Mouse (Mus musculus) embryonic stem cell, embryonic (primary cell): ENCODE results near the gene Mrps25.

Experiments
- CTCF ChIA-PET, 4 experiments: fragments of 300-600 bp in 2 of 4; fragments of 350-600 bp in 2 of 4; sonication (Branson Sonifier 250); formaldehyde crosslinking; loops; one replicate each; lab custom pipeline; 2022; ENCODE audit warnings: inconsistent platforms in 2 of 4; lab: Charles Lee
- POLR2A ChIA-PET, 4 experiments: fragments of 300-600 bp in 2 of 4; fragments of 350-600 bp in 2 of 4; sonication (Branson Sonifier 250); formaldehyde crosslinking; loops; one replicate each; lab custom pipeline; 2022; ENCODE audit warnings: antibody characterized with exemption in 4 of 4, inconsistent platforms in 1 of 4; lab: Charles Lee

Gene Mrps25

GRCm38 (mm10) chr6:92183621-92184131 is at the start of gene Mrps25:
Gene Mrps25 (minus strand): TSS chr6:92184033.
- ChIA-PET CTCF (interaction anchor here in 1 of 4 experiments (0.6 kb wide), 1 partner anchor 1076 kb away, joined by 3 read pairs; no protein-coding TSS in a partner anchor), POLR2A (interaction anchor here in 1 of 4 experiments (0.6 to 1.3 kb wide), 3 partner anchors 9 to 45 kb away, joined by 3 read pairs; no protein-coding TSS in a partner anchor)

- ChIA-PET CTCF (interaction anchor here in 1 of 4 experiments (0.5 kb wide), 1 partner anchor 62 kb away, joined by 3 read pairs; no protein-coding TSS in a partner anchor), POLR2A (interaction anchor here in 1 of 4 experiments (1.6 to 1.7 kb wide), 2 partner anchors 10 to 18 kb away, joined by 3 to 4 read pairs; no protein-coding TSS in a partner anchor)
These were observed 47.9 kb upstream of the Mrps25 start for GRCm38 (mm10) chr6:92231762-92232161.

DNA sequence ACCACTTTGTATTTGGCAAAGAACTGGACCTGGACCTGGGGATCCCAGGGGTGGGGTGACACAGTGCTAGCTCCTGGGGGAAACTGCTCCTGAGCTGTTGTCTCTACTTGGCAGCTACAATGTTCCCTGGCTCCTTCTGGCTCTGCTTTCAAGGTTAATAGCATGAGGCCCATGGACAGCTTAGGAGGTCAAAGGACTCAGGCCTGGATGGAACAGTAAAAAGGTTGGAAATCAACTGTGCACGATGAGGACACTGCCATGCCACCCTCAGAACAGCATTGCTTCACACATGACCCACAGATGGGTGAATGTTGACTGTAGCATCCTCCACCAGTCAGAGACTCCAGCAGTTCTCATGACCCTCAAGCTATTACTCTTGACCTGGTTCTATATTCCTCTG is 47.5 kb upstream of the Mrps25 start:
- ChIA-PET POLR2A (interaction anchor here in 1 of 4 experiments (1.6 to 1.7 kb wide), 2 partner anchors 10 to 18 kb away, joined by 3 to 4 read pairs; no protein-coding TSS in a partner anchor), CTCF (interaction anchor here in 2 of 4 experiments (0.5 to 1.3 kb wide), 2 partner anchors 11 to 62 kb away, joined by 3 to 5 read pairs; no protein-coding TSS in a partner anchor)

DNA sequence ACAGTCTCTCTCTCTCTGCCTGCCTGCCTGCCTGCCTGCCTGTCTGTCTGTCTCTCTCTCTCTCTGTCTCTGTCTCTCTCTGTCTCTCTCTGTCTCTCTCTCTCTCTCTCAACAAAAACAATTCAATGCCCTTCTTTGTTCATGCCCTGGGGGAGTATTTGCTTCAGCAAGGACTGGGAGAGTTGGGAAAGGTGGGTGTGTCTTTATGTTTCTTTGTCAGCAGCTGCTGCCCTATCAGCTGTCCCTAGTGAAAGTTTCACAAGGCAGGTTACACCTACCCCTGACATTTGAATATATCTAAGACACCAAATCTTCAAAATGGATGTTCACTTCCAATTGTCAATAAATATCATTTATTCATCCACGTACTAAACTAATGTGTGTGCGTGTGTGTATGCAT is 45.8 kb upstream of the Mrps25 start:
- ChIA-PET POLR2A (interaction anchor here in 3 of 4 experiments (0.6 to 2.9 kb wide), 8 partner anchors 9 to 530 kb away, joined by 3 to 14 read pairs (median 3); partner anchors contain the start of gene Mrps25 (in 1 of the 3)), CTCF (interaction anchor here in 3 of 4 experiments (0.6 to 2.9 kb wide), 4 partner anchors 10 to 39 kb away, joined by 3 to 9 read pairs (median 5); no protein-coding TSS in a partner anchor)

DNA sequence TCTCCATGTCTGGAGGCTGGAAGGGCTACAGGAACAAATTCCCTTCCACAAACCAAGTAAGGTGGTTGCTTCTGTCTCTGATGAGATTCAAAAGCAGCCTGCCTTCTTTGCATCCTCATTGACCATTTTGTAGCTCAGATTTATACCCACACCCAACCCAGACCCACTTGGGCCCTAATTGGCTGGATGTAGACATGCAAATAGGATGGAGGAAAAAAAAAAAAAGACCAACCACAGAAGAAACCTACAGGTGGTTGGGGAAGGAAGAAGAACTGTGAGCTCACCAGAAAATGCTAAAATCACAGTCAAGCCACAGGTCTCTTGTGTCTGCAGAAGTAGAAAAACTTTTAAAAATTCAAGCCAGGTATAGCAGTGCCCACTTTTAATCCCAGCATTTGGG is 45.3 kb upstream of the Mrps25 start:
- POLR2A ChIA-PET: interaction anchor here in 3 of 4 experiments (0.6 to 2.9 kb wide), 9 partner anchors 9 to 531 kb away, joined by 3 to 14 read pairs (median 3); partner anchors contain the start of gene Mrps25 (in 1 of the 3)
- CTCF ChIA-PET: interaction anchor here (0.6 to 2.9 kb wide), 6 partner anchors 10 to 40 kb away, joined by 3 to 9 read pairs (median 5); no protein-coding TSS in a partner anchor

- ChIA-PET CTCF (no interaction called here), POLR2A (no interaction called here)
These were observed 41.1 kb upstream of the Mrps25 start for GRCm38 (mm10) chr6:92224981-92225380.

DNA sequence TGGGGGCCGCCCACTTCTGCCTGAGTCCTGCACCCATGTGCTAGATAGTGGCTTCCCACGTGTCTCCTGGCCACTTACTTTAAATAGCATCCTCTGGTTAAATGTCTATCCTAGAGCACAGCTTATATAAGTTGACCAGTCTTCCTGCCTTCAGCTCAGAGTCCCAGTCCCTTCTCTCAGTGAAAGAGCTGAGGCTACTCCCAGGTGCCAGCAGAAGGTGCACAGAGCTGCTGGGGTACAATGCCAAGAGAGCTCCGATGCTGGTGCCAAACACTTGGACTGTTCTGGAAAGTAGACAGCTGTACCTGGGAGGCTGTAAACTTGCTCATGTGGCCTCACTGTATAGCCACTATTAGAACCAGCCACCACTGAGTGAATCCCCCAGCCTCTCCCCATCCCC is 38.2 kb upstream of the Mrps25 start:
- CTCF ChIA-PET: interaction anchor here (0.6 to 7.1 kb wide), 6 partner anchors 43 to 337 kb away, joined by 3 to 87 read pairs (median 4); no protein-coding TSS in a partner anchor
- POLR2A ChIA-PET: interaction anchor here in 2 of 4 experiments (0.7 to 1.3 kb wide), 5 partner anchors 18 to 183 kb away, joined by 3 to 9 read pairs (median 5); no protein-coding TSS in a partner anchor

DNA sequence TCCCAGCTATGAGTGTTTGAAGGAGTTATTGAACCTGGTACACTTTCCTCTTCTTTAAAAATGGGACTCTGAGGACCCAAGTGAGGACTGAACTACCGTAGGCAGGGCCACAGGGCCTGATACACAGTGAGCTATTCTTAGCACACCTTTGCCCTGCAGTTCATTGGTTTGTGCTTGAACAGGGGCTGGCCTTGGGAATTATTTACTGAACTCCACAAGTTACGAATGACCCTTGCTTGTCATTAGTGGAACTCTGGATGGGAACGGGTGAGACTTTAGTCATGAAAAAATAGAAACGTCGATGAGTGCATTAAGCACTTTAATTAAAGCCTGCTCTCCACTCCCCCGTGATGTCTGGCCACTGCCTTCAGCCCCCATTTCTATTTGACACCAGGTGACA is 37.8 kb upstream of the Mrps25 start:
- POLR2A ChIA-PET: interaction anchor here in 2 of 4 experiments (0.6 to 1.8 kb wide), 5 partner anchors 18 to 52 kb away, joined by 3 to 7 read pairs (median 3); no protein-coding TSS in a partner anchor
- CTCF ChIA-PET: interaction anchor here in 3 of 4 experiments (0.5 to 7.1 kb wide), 6 partner anchors 9 to 338 kb away, joined by 3 to 97 read pairs (median 5); no protein-coding TSS in a partner anchor

GRCm38 (mm10) chr6:92219445-92219844 is 35.6 kb upstream of the Mrps25 start:
- CTCF ChIA-PET: interaction anchor here (0.5 to 7.1 kb wide), 50 partner anchors 8 to 540 kb away, joined by 3 to 97 read pairs (median 4); no protein-coding TSS in a partner anchor

GRCm38 (mm10) chr6:92214773-92215449 is 31.1 kb upstream of the Mrps25 start, which contains the start of gene Rbsn:
Gene Rbsn (minus strand): TSS chr6:92214925.
- POLR2A ChIA-PET: no interaction called here
- CTCF ChIA-PET: no interaction called here

More at GRCm38 (mm10) chr6:92219445-92219844, 35.6 kb upstream of the Mrps25 start:
- POLR2A ChIA-PET: interaction anchor here (0.5 to 2.5 kb wide), 9 partner anchors 21 to 524 kb away, joined by 3 to 12 read pairs (median 5); no protein-coding TSS in a partner anchor

- POLR2A ChIA-PET: interaction anchor here in 2 of 4 experiments (0.6 to 1.4 kb wide), 3 partner anchors 14 to 33 kb away, joined by 3 to 4 read pairs (median 3); no protein-coding TSS in a partner anchor
These were observed 30.4 kb upstream of the Mrps25 start for GRCm38 (mm10) chr6:92214055-92214772.

GRCm38 (mm10) chr6:92199414-92199813 is 15.6 kb upstream of the Mrps25 start:
- ChIA-PET POLR2A (interaction anchor here in 2 of 4 experiments (0.6 to 1.6 kb wide), 3 partner anchors 9 to 15 kb away, joined by 3 to 6 read pairs (median 3); no protein-coding TSS in a partner anchor), CTCF (no interaction called here)

More at GRCm38 (mm10) chr6:92214055-92214772, 30.4 kb upstream of the Mrps25 start:
- CTCF ChIA-PET: no interaction called here

- POLR2A ChIA-PET: interaction anchor here in 2 of 4 experiments (0.6 to 1.3 kb wide), 5 partner anchors 9 to 85 kb away, joined by 3 read pairs; no protein-coding TSS in a partner anchor
These were observed 345 bp upstream of the Mrps25 start for GRCm38 (mm10) chr6:92184178-92184577.

GRCm38 (mm10) chr6:92176450-92176849 is 7.4 kb downstream of the Mrps25 start:
- CTCF ChIA-PET: no interaction called here
- POLR2A ChIA-PET: interaction anchor here in 2 of 4 experiments (1.0 to 1.4 kb wide), 3 partner anchors 23 to 87 kb away, joined by 3 to 6 read pairs (median 3); no protein-coding TSS in a partner anchor

More at GRCm38 (mm10) chr6:92184178-92184577, 345 bp upstream of the Mrps25 start:
- CTCF ChIA-PET: interaction anchor here in 2 of 4 experiments (0.6 kb wide), 2 partner anchors 85 to 1076 kb away, joined by 3 read pairs; no protein-coding TSS in a partner anchor

GRCm38 (mm10) chr6:92162724-92163123 is 21.1 kb downstream of the Mrps25 start:
- ChIA-PET POLR2A (interaction anchor here in 1 of 4 experiments (0.8 to 1.5 kb wide), 5 partner anchors 8 to 17 kb away, joined by 3 to 6 read pairs (median 3); no protein-coding TSS in a partner anchor), CTCF (interaction anchor here in 1 of 4 experiments (0.5 kb wide), 1 partner anchor 222 kb away, joined by 5 read pairs; no protein-coding TSS in a partner anchor)

- ChIA-PET CTCF (no interaction called here), POLR2A (interaction anchor here in 1 of 4 experiments (1.2 kb wide), 1 partner anchor 12 kb away, joined by 4 read pairs; no protein-coding TSS in a partner anchor)
These were observed 25.0 kb downstream of the Mrps25 start for GRCm38 (mm10) chr6:92158801-92159200.

- ChIA-PET POLR2A (interaction anchor here in 2 of 4 experiments (0.7 to 1.6 kb wide), 7 partner anchors 10 to 396 kb away, joined by 3 to 6 read pairs (median 3); no protein-coding TSS in a partner anchor), CTCF (interaction anchor here in 3 of 4 experiments (0.5 to 1.0 kb wide), 3 partner anchors 65 to 574 kb away, joined by 3 to 4 read pairs (median 4); no protein-coding TSS in a partner anchor)
These were observed 30.1 kb downstream of the Mrps25 start for GRCm38 (mm10) chr6:92153774-92154173.
